Mouse (Mus musculus): ENCODE results near the gene Gtf2h4. TPM values are rescaled to one million over a fixed set of nuclear protein-coding genes. Genes with fewer than 3 reads are reported as not detected.

Gtf2h4 gene
- polyA plus RNA-seq, 1 experiment from 2014 or later: 36.3 TPM

GRCm38 (mm10) chr17:35703751-35704271, 30.3 kb upstream of the Gtf2h4 start:
- H3K4me1 ChIP-seq: peaks cover 48% of the 10 kb centered on the region
- H3K4me3 ChIP-seq (replicated peaks): peak overlapping the region; percentile 42
- H3K4me2 ChIP-seq: peak overlapping the region; percentile 53
- ATAC-seq (ENCODE audit: insufficient read depth, low FRiP score, low read depth): no peak
- H3K36me3 ChIP-seq: no peaks in the 10 kb centered on the region
- H3K27ac ChIP-seq: peak overlapping the region; percentile 96
- peak overlapping the region; percentile 19; the same call in 1 of the 2 replicates for H3K9ac ChIP-seq
- H3K27me3 ChIP-seq (replicated peaks): no peaks in the 10 kb centered on the region
- WGBS: 3% methylated on average over 14 of the region's 14 CpGs
- H3K9me3 ChIP-seq: no peaks in the 10 kb centered on the region

GRCm38 (mm10) chr17:35703065-35703464, 29.5 kb upstream of the Gtf2h4 start:
- H3K36me3 ChIP-seq: no peaks in the 10 kb centered on the region
- H3K27me3 ChIP-seq (replicated peaks): no peaks in the 10 kb centered on the region
- peak overlapping the region; percentile 81 for H3K4me2 ChIP-seq
- no peak for ATAC-seq (ENCODE audit: insufficient read depth, low FRiP score, low read depth)
- peak overlapping the region; percentile 26 for H3K4me3 ChIP-seq (replicated peaks)
- WGBS: 11% methylated on average over 2 of the region's 2 CpGs
- H3K9ac ChIP-seq: no peak overlapping the region
- peaks cover 54% of the 10 kb centered on the region for H3K4me1 ChIP-seq
- no peaks in the 10 kb centered on the region for H3K9me3 ChIP-seq
- peak overlapping the region; percentile 99 for H3K27ac ChIP-seq

GRCm38 (mm10) chr17:35702605-35703004, 29.1 kb upstream of the Gtf2h4 start:
- peak overlapping the region; percentile 99 for H3K27ac ChIP-seq
- peak overlapping the region; percentile 81 for H3K4me2 ChIP-seq
- no peaks in the 10 kb centered on the region for H3K27me3 ChIP-seq (replicated peaks)
- WGBS: 7% methylated on average over 4 of the region's 4 CpGs
- no peaks in the 10 kb centered on the region for H3K36me3 ChIP-seq
- peaks cover 58% of the 10 kb centered on the region for H3K4me1 ChIP-seq
- H3K4me3 ChIP-seq (replicated peaks): peak overlapping the region; percentile 66
- no peaks in the 10 kb centered on the region for H3K9me3 ChIP-seq
- H3K9ac ChIP-seq: 0 out of 2 replicates have a peak overlapping the region, but pooled peaks have one; percentile 71
- ATAC-seq (ENCODE audit: insufficient read depth, low FRiP score, low read depth): no peak

GRCm38 (mm10) chr17:35701978-35702461, 28.5 kb upstream of the Gtf2h4 start:
- no peaks in the 10 kb centered on the region for H3K36me3 ChIP-seq
- H3K4me3 ChIP-seq (replicated peaks): peak overlapping the region; percentile 66
- peak overlapping the region; percentile 71 for H3K9ac ChIP-seq
- H3K9me3 ChIP-seq: no peaks in the 10 kb centered on the region
- H3K4me2 ChIP-seq: peak overlapping the region; percentile 81
- no peaks in the 10 kb centered on the region for H3K27me3 ChIP-seq (replicated peaks)
- peaks cover 64% of the 10 kb centered on the region for H3K4me1 ChIP-seq
- 4% methylated on average over 16 of the region's 16 CpGs for WGBS
- peak overlapping the region; percentile 99 for H3K27ac ChIP-seq
- peak; percentile 16; the same call in 1 of the 2 replicates for ATAC-seq (ENCODE audit: insufficient read depth, low FRiP score, low read depth)

GRCm38 (mm10) chr17:35701203-35701977, 27.9 kb upstream of the Gtf2h4 start:
- whole genome bisulfite sequencing: 2% methylated on average over 16 of the region's 16 CpGs
- H3K4me2 ChIP-seq: peak overlapping the region; percentile 81

GRCm38 (mm10) chr17:35700371-35700961, 26.9 kb upstream of the Gtf2h4 start:
- peaks cover 61% of the 10 kb centered on the region for H3K4me1 ChIP-seq
- H3K4me2 ChIP-seq: peak overlapping the region; percentile 81
- peaks cover 3% of the 10 kb centered on the region; the same call in 1 of the 2 replicates for H3K36me3 ChIP-seq
- H3K9me3 ChIP-seq: no peaks in the 10 kb centered on the region
- H3K9ac ChIP-seq: peak overlapping the region; percentile 71
- peak; percentile 62 for ATAC-seq (ENCODE audit: insufficient read depth, low FRiP score, low read depth)
- under 1% methylated on average over 58 of the region's 66 CpGs for WGBS
- H3K4me3 ChIP-seq (replicated peaks): peak overlapping the region; percentile 66
- H3K27ac ChIP-seq: peak overlapping the region; percentile 99
- no peaks in the 10 kb centered on the region for H3K27me3 ChIP-seq (replicated peaks)

More at GRCm38 (mm10) chr17:35701203-35701977, 27.9 kb upstream of the Gtf2h4 start:
- peak overlapping the region; percentile 71 for H3K9ac ChIP-seq
- H3K27me3 ChIP-seq (replicated peaks): no peaks in the 10 kb centered on the region
- peaks cover 68% of the 10 kb centered on the region for H3K4me1 ChIP-seq
- H3K9me3 ChIP-seq: no peaks in the 10 kb centered on the region
- no peaks in the 10 kb centered on the region for H3K36me3 ChIP-seq
- H3K27ac ChIP-seq: peak overlapping the region; percentile 99
- peak overlapping the region; percentile 66 for H3K4me3 ChIP-seq (replicated peaks)
- ATAC-seq (ENCODE audit: insufficient read depth, low FRiP score, low read depth): no peak

GRCm38 (mm10) chr17:35699919-35700318, 26.4 kb upstream of the Gtf2h4 start:
- H3K27ac ChIP-seq: peak overlapping the region; percentile 99
- H3K9me3 ChIP-seq: no peaks in the 10 kb centered on the region
- H3K4me3 ChIP-seq (replicated peaks): peak overlapping the region; percentile 66
- peak; percentile 20 for ATAC-seq (ENCODE audit: insufficient read depth, low FRiP score, low read depth)
- H3K27me3 ChIP-seq (replicated peaks): no peaks in the 10 kb centered on the region
- peak overlapping the region; percentile 71 for H3K9ac ChIP-seq
- H3K4me1 ChIP-seq: peaks cover 56% of the 10 kb centered on the region
- H3K4me2 ChIP-seq: peak overlapping the region; percentile 81
- H3K36me3 ChIP-seq: peaks cover 8% of the 10 kb centered on the region; the same call in 1 of the 2 replicates
- 2% methylated on average over 19 of the region's 19 CpGs for WGBS

GRCm38 (mm10) chr17:35698501-35698883, 25.0 kb upstream of the Gtf2h4 start:
- no peak for ATAC-seq (ENCODE audit: insufficient read depth, low FRiP score, low read depth)
- Histone ChIP-seq H3K9me3 (no peaks in the 10 kb centered on the region), H3K4me2 (peak overlapping the region; percentile 81), H3K4me3 (replicated peaks) (peak overlapping the region; percentile 37), H3K36me3 (peaks cover 13% of the 10 kb centered on the region), H3K27me3 (replicated peaks) (no peaks in the 10 kb centered on the region), H3K9ac (no peak overlapping the region), H3K4me1 (peaks cover 46% of the 10 kb centered on the region), H3K27ac (peak overlapping the region; percentile 99)
- WGBS: 23% methylated on average over 5 of the region's 5 CpGs

GRCm38 (mm10) chr17:35697759-35698500, 24.4 kb upstream of the Gtf2h4 start:
- peak; percentile 45 for ATAC-seq (ENCODE audit: insufficient read depth, low FRiP score, low read depth)
- Histone ChIP-seq H3K9ac (peak overlapping the region; percentile 29; the same call in 1 of the 2 replicates), H3K27ac (peak overlapping the region; percentile 99), H3K4me2 (peak overlapping the region; percentile 81), H3K36me3 (peaks cover 19% of the 10 kb centered on the region), H3K4me1 (peaks cover 43% of the 10 kb centered on the region), H3K9me3 (no peaks in the 10 kb centered on the region), H3K27me3 (replicated peaks) (no peaks in the 10 kb centered on the region), H3K4me3 (replicated peaks) (peak overlapping the region; percentile 37)
- WGBS: 5% methylated on average over 16 of the region's 16 CpGs

- Histone ChIP-seq H3K36me3 (peaks cover 24% of the 10 kb centered on the region), H3K9ac (0 out of 2 replicates have a peak overlapping the region, but pooled peaks have one; percentile 29), H3K4me2 (peak overlapping the region; percentile 81), H3K9me3 (no peaks in the 10 kb centered on the region), H3K27ac (peak overlapping the region; percentile 99), H3K4me3 (replicated peaks) (peak overlapping the region; percentile 37), H3K4me1 (peaks cover 40% of the 10 kb centered on the region), H3K27me3 (replicated peaks) (no peaks in the 10 kb centered on the region)
- no peak for ATAC-seq (ENCODE audit: insufficient read depth, low FRiP score, low read depth)
- 11% methylated on average over 1 of the region's 1 CpGs for WGBS
Observed at GRCm38 (mm10) chr17:35697429-35697758, 23.9 kb upstream of the Gtf2h4 start.

- ATAC-seq (ENCODE audit: insufficient read depth, low FRiP score, low read depth): no peak
- 25% methylated on average over 6 of the region's 6 CpGs for WGBS
- Histone ChIP-seq H3K4me1 (peaks cover 33% of the 10 kb centered on the region), H3K27ac (peak overlapping the region; percentile 99; the same call in 1 of the 2 replicates), H3K36me3 (peaks cover 31% of the 10 kb centered on the region), H3K27me3 (replicated peaks) (no peaks in the 10 kb centered on the region), H3K4me3 (replicated peaks) (peak overlapping the region; percentile 37), H3K9ac (no peak overlapping the region), H3K4me2 (peak overlapping the region; percentile 81), H3K9me3 (no peaks in the 10 kb centered on the region)
Observed at GRCm38 (mm10) chr17:35696691-35697090, 23.2 kb upstream of the Gtf2h4 start.

All from stomach, embryonic 15.5 days (tissue).